Mouse (Mus musculus): ENCODE data around the gene Ubr4. TPM values are rescaled to one million over a fixed set of nuclear protein-coding genes. Genes with fewer than 3 reads are reported as not detected.
"Not testable (repeated sequence)": the region's sequence is repeated elsewhere in the genome, so short reads cannot be mapped to it uniquely, and the experiment has no call there.

The Ubr4 gene
- total and polyA plus RNA-seq, 2 experiments from 2014 or later: 59.1 to 106 TPM

- H3K9me3 ChIP-seq (ENCODE audit: low read length): 0 out of 2 replicates have a peak, but pooled peaks cover 3% of the 10 kb centered on the region
- TF ChIP-seq CTCF (IDR thresholded peaks at IDR 0.05; ENCODE audit: low read depth): no peak
- no peak overlapping the region for H3K4me3 ChIP-seq (ENCODE audit: low read depth, low read length)
- DNase-seq (no peak), ATAC-seq (no peak)
- no peak overlapping the region for H3K4me2 ChIP-seq (ENCODE audit: low read depth)
- H3K9ac ChIP-seq: no peak overlapping the region
- H3K36me3 ChIP-seq (ENCODE audit: insufficient read depth): no peaks in the 10 kb centered on the region
- H3K27me3 ChIP-seq (ENCODE audit: insufficient read depth, low read length): no peaks in the 10 kb centered on the region
- 82% methylated on average over 2 of the region's 2 CpGs for WGBS
- no peaks in the 10 kb centered on the region for H3K4me1 ChIP-seq (ENCODE audit: insufficient read depth)
- H3K27ac ChIP-seq (ENCODE audit: low read depth, low read length): no peak overlapping the region
These were observed 159.1 kb downstream of the Ubr4 start for GRCm38 (mm10) chr4:139511557-139511956.

GRCm38 (mm10) chr4:139512985-139513384 lies 160.6 kb downstream of the Ubr4 start:
- WGBS: 85% methylated on average over 2 of the region's 2 CpGs
- H3K36me3 ChIP-seq (ENCODE audit: insufficient read depth): no peaks in the 10 kb centered on the region
- 0 out of 2 replicates have a peak, but pooled peaks cover 3% of the 10 kb centered on the region for H3K9me3 ChIP-seq (ENCODE audit: low read length)
- no peak for TF ChIP-seq CTCF (IDR thresholded peaks at IDR 0.05; ENCODE audit: low read depth)
- H3K4me3 ChIP-seq (ENCODE audit: low read depth, low read length): no peak overlapping the region
- H3K27ac ChIP-seq (ENCODE audit: low read depth, low read length): no peak overlapping the region
- H3K9ac ChIP-seq: no peak overlapping the region
- H3K4me2 ChIP-seq (ENCODE audit: low read depth): no peak overlapping the region
- ATAC-seq (no peak), DNase-seq (no peak)
- H3K27me3 ChIP-seq (ENCODE audit: insufficient read depth, low read length): no peaks in the 10 kb centered on the region
- no peaks in the 10 kb centered on the region for H3K4me1 ChIP-seq (ENCODE audit: insufficient read depth)

GRCm38 (mm10) chr4:139519221-139519620 lies 166.8 kb downstream of the Ubr4 start:
- DNase-seq (no peak), ATAC-seq (no peak)
- no peak overlapping the region for H3K9ac ChIP-seq
- H3K27me3 ChIP-seq (ENCODE audit: insufficient read depth, low read length): no peaks in the 10 kb centered on the region
- no peaks in the 10 kb centered on the region for H3K9me3 ChIP-seq (ENCODE audit: low read length)
- H3K4me1 ChIP-seq (ENCODE audit: insufficient read depth): no peaks in the 10 kb centered on the region
- H3K4me2 ChIP-seq (ENCODE audit: low read depth): no peak overlapping the region
- no peak overlapping the region for H3K4me3 ChIP-seq (ENCODE audit: low read depth, low read length)
- WGBS: 78% methylated on average over 6 of the region's 6 CpGs
- no peak overlapping the region for H3K27ac ChIP-seq (ENCODE audit: low read depth, low read length)
- no peaks in the 10 kb centered on the region for H3K36me3 ChIP-seq (ENCODE audit: insufficient read depth)
- TF ChIP-seq CTCF (IDR thresholded peaks at IDR 0.05; ENCODE audit: low read depth): no peak

GRCm38 (mm10) chr4:139521926-139522325 lies 169.5 kb downstream of the Ubr4 start:
- DNase-seq (no peak), ATAC-seq (no peak)
- WGBS: 91% methylated on average over 10 of the region's 10 CpGs
- H3K4me1 ChIP-seq (ENCODE audit: insufficient read depth): no peaks in the 10 kb centered on the region
- H3K4me3 ChIP-seq (ENCODE audit: low read depth, low read length): no peak overlapping the region
- H3K9ac ChIP-seq: no peak overlapping the region
- no peaks in the 10 kb centered on the region for H3K36me3 ChIP-seq (ENCODE audit: insufficient read depth)
- no peaks in the 10 kb centered on the region for H3K27me3 ChIP-seq (ENCODE audit: insufficient read depth, low read length)
- no peak overlapping the region for H3K4me2 ChIP-seq (ENCODE audit: low read depth)
- TF ChIP-seq CTCF (IDR thresholded peaks at IDR 0.05; ENCODE audit: low read depth): no peak
- H3K9me3 ChIP-seq (ENCODE audit: low read length): no peaks in the 10 kb centered on the region
- no peak overlapping the region for H3K27ac ChIP-seq (ENCODE audit: low read depth, low read length)

GRCm38 (mm10) chr4:139526475-139526874 lies 174.1 kb downstream of the Ubr4 start:
- H3K9ac ChIP-seq: no peak overlapping the region
- no peak for TF ChIP-seq CTCF (IDR thresholded peaks at IDR 0.05; ENCODE audit: low read depth)
- DNase-seq: no peak
- H3K36me3 ChIP-seq (ENCODE audit: insufficient read depth): no peaks in the 10 kb centered on the region
- no peak overlapping the region for H3K27ac ChIP-seq (ENCODE audit: low read depth, low read length)
- H3K4me1 ChIP-seq (ENCODE audit: insufficient read depth): no peaks in the 10 kb centered on the region
- H3K4me3 ChIP-seq (ENCODE audit: low read depth, low read length): no peak overlapping the region
- no peak overlapping the region for H3K4me2 ChIP-seq (ENCODE audit: low read depth)
- ATAC-seq: peak; percentile 72
- no peaks in the 10 kb centered on the region for H3K27me3 ChIP-seq (ENCODE audit: insufficient read depth, low read length)
- WGBS: 53% methylated on average over 12 of the region's 12 CpGs
- no peaks in the 10 kb centered on the region for H3K9me3 ChIP-seq (ENCODE audit: low read length)

GRCm38 (mm10) chr4:139530248-139530647 lies 177.8 kb downstream of the Ubr4 start, which contains the start of gene Iffo2:
Gene Iffo2 (plus strand): TSS chr4:139530548.
- H3K4me2 ChIP-seq (ENCODE audit: low read depth); H3K4me3 ChIP-seq (ENCODE audit: low read depth, low read length); H3K9me3 ChIP-seq (ENCODE audit: low read length); H3K27ac ChIP-seq (ENCODE audit: low read depth, low read length); ATAC-seq; H3K27me3 ChIP-seq (ENCODE audit: insufficient read depth, low read length); H3K9ac ChIP-seq; H3K36me3 ChIP-seq (ENCODE audit: insufficient read depth); DNase-seq; H3K4me1 ChIP-seq (ENCODE audit: insufficient read depth): not testable (repeated sequence)
- 87% methylated on average over 5 of the region's 5 CpGs for WGBS

GRCm38 (mm10) chr4:139532081-139532480 lies 179.7 kb downstream of the Ubr4 start:
- H3K36me3 ChIP-seq (ENCODE audit: insufficient read depth): no peaks in the 10 kb centered on the region
- DNase-seq: no peak
- 89% methylated on average over 10 of the region's 10 CpGs for WGBS
- no peaks in the 10 kb centered on the region for H3K27me3 ChIP-seq (ENCODE audit: insufficient read depth, low read length)
- H3K4me2 ChIP-seq (ENCODE audit: low read depth): no peak overlapping the region
- no peak for ATAC-seq
- no peaks in the 10 kb centered on the region for H3K9me3 ChIP-seq (ENCODE audit: low read length)
- no peak overlapping the region for H3K9ac ChIP-seq
- no peak for TF ChIP-seq CTCF (IDR thresholded peaks at IDR 0.05; ENCODE audit: low read depth)
- H3K4me3 ChIP-seq (ENCODE audit: low read depth, low read length): no peak overlapping the region
- H3K4me1 ChIP-seq (ENCODE audit: insufficient read depth): no peaks in the 10 kb centered on the region
- H3K27ac ChIP-seq (ENCODE audit: low read depth, low read length): no peak overlapping the region
